Mouse (Mus musculus): ENCODE measurements around the gene Erv3. TPM values are rescaled to one million over a fixed set of nuclear protein-coding genes. Genes with fewer than 3 reads are reported as not detected.
"Not testable (repeated sequence)": the region's sequence is repeated elsewhere in the genome, so short reads cannot be mapped to it uniquely, and the experiment has no call there.

Erv3 gene
- polyA plus RNA-seq, 1 experiment from 2014 or later: not detected

- H3K27me3 ChIP-seq (ENCODE audit: control insufficient read depth, insufficient read depth, low read length): no peaks in the 10 kb centered on the region
- no peak overlapping the region for H3K4me2 ChIP-seq (ENCODE audit: low read depth)
- H3K27ac ChIP-seq (ENCODE audit: low read depth, low read length): no peak overlapping the region
- H3K9me3 ChIP-seq (ENCODE audit: control insufficient read depth, low read length): no peaks in the 10 kb centered on the region
- H3K9ac ChIP-seq (ENCODE audit: low read length): no peak overlapping the region
- H3K4me1 ChIP-seq (ENCODE audit: control insufficient read depth, insufficient read depth, low read length): no peaks in the 10 kb centered on the region
- ATAC-seq (ENCODE audit: insufficient read depth, low FRiP score, low TSS enrichment) (no peak), DNase-seq (ENCODE audit: low spot score) (no peak)
- H3K4me3 ChIP-seq (ENCODE audit: low read depth, low read length): no peak overlapping the region
- 49% methylated on average over 9 of the region's 9 CpGs for WGBS
- H3K36me3 ChIP-seq (ENCODE audit: control insufficient read depth, insufficient read depth, low read length): no peaks in the 10 kb centered on the region
These were observed 18.8 kb downstream of the Erv3 start for GRCm38 (mm10) chr2:131840611-131841320.

- H3K4me1 ChIP-seq (ENCODE audit: control insufficient read depth, insufficient read depth, low read length): no peaks in the 10 kb centered on the region
- 96% methylated on average over 1 of the region's 1 CpGs for WGBS
- no peaks in the 10 kb centered on the region for H3K36me3 ChIP-seq (ENCODE audit: control insufficient read depth, insufficient read depth, low read length)
- no peak overlapping the region for H3K27ac ChIP-seq (ENCODE audit: low read depth, low read length)
- no peaks in the 10 kb centered on the region for H3K9me3 ChIP-seq (ENCODE audit: control insufficient read depth, low read length)
- ATAC-seq (ENCODE audit: insufficient read depth, low FRiP score, low TSS enrichment): no peak
- DNase-seq (ENCODE audit: low spot score): no peak
- H3K27me3 ChIP-seq (ENCODE audit: control insufficient read depth, insufficient read depth, low read length): no peaks in the 10 kb centered on the region
- no peak overlapping the region for H3K4me3 ChIP-seq (ENCODE audit: low read depth, low read length)
- no peak overlapping the region for H3K9ac ChIP-seq (ENCODE audit: low read length)
- no peak overlapping the region for H3K4me2 ChIP-seq (ENCODE audit: low read depth)
These were observed 25.3 kb downstream of the Erv3 start for GRCm38 (mm10) chr2:131834296-131834695.

- H3K4me2 ChIP-seq (ENCODE audit: low read depth): no peak overlapping the region
- no peaks in the 10 kb centered on the region for H3K27me3 ChIP-seq (ENCODE audit: control insufficient read depth, insufficient read depth, low read length)
- no peak overlapping the region for H3K27ac ChIP-seq (ENCODE audit: low read depth, low read length)
- H3K4me1 ChIP-seq (ENCODE audit: control insufficient read depth, insufficient read depth, low read length): no peaks in the 10 kb centered on the region
- H3K9ac ChIP-seq (ENCODE audit: low read length): no peak overlapping the region
- ATAC-seq (ENCODE audit: insufficient read depth, low FRiP score, low TSS enrichment) (no peak), DNase-seq (ENCODE audit: low spot score) (no peak)
- H3K4me3 ChIP-seq (ENCODE audit: low read depth, low read length): no peak overlapping the region
- no peaks in the 10 kb centered on the region for H3K9me3 ChIP-seq (ENCODE audit: control insufficient read depth, low read length)
- WGBS: 29% methylated on average over 2 of the region's 2 CpGs
- no peaks in the 10 kb centered on the region for H3K36me3 ChIP-seq (ENCODE audit: control insufficient read depth, insufficient read depth, low read length)
These were observed 27.7 kb downstream of the Erv3 start for GRCm38 (mm10) chr2:131831861-131832260.

GRCm38 (mm10) chr2:131830945-131831344 is 28.6 kb downstream of the Erv3 start:
- not testable (repeated sequence) for ATAC-seq (ENCODE audit: insufficient read depth, low FRiP score, low TSS enrichment); H3K36me3 ChIP-seq (ENCODE audit: control insufficient read depth, insufficient read depth, low read length); H3K4me3 ChIP-seq (ENCODE audit: low read depth, low read length); H3K4me1 ChIP-seq (ENCODE audit: control insufficient read depth, insufficient read depth, low read length); DNase-seq (ENCODE audit: low spot score); H3K9ac ChIP-seq (ENCODE audit: low read length); H3K27ac ChIP-seq (ENCODE audit: low read depth, low read length); H3K9me3 ChIP-seq (ENCODE audit: control insufficient read depth, low read length); H3K27me3 ChIP-seq (ENCODE audit: control insufficient read depth, insufficient read depth, low read length); H3K4me2 ChIP-seq (ENCODE audit: low read depth)
- 91% methylated on average over 4 of the region's 4 CpGs for WGBS

GRCm38 (mm10) chr2:131827999-131828975 is 31.3 kb downstream of the Erv3 start:
- DNase-seq (ENCODE audit: low spot score) (peak; percentile 58), ATAC-seq (ENCODE audit: insufficient read depth, low FRiP score, low TSS enrichment) (no peak)
- Histone ChIP-seq H3K27ac (ENCODE audit: low read depth, low read length) (no peak overlapping the region), H3K4me3 (ENCODE audit: low read depth, low read length) (no peak overlapping the region), H3K4me2 (ENCODE audit: low read depth) (no peak overlapping the region), H3K36me3 (ENCODE audit: control insufficient read depth, insufficient read depth, low read length) (no peaks in the 10 kb centered on the region), H3K27me3 (ENCODE audit: control insufficient read depth, insufficient read depth, low read length) (no peaks in the 10 kb centered on the region), H3K4me1 (ENCODE audit: control insufficient read depth, insufficient read depth, low read length) (no peaks in the 10 kb centered on the region), H3K9ac (ENCODE audit: low read length) (no peak overlapping the region), H3K9me3 (ENCODE audit: control insufficient read depth, low read length) (no peaks in the 10 kb centered on the region)
- WGBS: 56% methylated on average over 18 of the region's 18 CpGs

- H3K36me3 ChIP-seq (ENCODE audit: control insufficient read depth, insufficient read depth, low read length): no peaks in the 10 kb centered on the region
- ATAC-seq (ENCODE audit: insufficient read depth, low FRiP score, low TSS enrichment): no peak
- H3K27me3 ChIP-seq (ENCODE audit: control insufficient read depth, insufficient read depth, low read length): no peaks in the 10 kb centered on the region
- 80% methylated on average over 4 of the region's 4 CpGs for WGBS
- H3K4me1 ChIP-seq (ENCODE audit: control insufficient read depth, insufficient read depth, low read length): no peaks in the 10 kb centered on the region
- H3K9ac ChIP-seq (ENCODE audit: low read length): no peak overlapping the region
- H3K27ac ChIP-seq (ENCODE audit: low read depth, low read length): no peak overlapping the region
- H3K4me3 ChIP-seq (ENCODE audit: low read depth, low read length): no peak overlapping the region
- no peaks in the 10 kb centered on the region for H3K9me3 ChIP-seq (ENCODE audit: control insufficient read depth, low read length)
- H3K4me2 ChIP-seq (ENCODE audit: low read depth): no peak overlapping the region
- no peak for DNase-seq (ENCODE audit: low spot score)
These were observed 32.4 kb downstream of the Erv3 start for GRCm38 (mm10) chr2:131827026-131827687.

- 57% methylated on average over 2 of the region's 2 CpGs for WGBS
- H3K9ac ChIP-seq (ENCODE audit: low read length): no peak overlapping the region
- no peaks in the 10 kb centered on the region for H3K9me3 ChIP-seq (ENCODE audit: control insufficient read depth, low read length)
- DNase-seq (ENCODE audit: low spot score) (no peak), ATAC-seq (ENCODE audit: insufficient read depth, low FRiP score, low TSS enrichment) (no peak)
- no peaks in the 10 kb centered on the region for H3K27me3 ChIP-seq (ENCODE audit: control insufficient read depth, insufficient read depth, low read length)
- H3K4me2 ChIP-seq (ENCODE audit: low read depth): no peak overlapping the region
- no peak overlapping the region for H3K4me3 ChIP-seq (ENCODE audit: low read depth, low read length)
- no peaks in the 10 kb centered on the region for H3K36me3 ChIP-seq (ENCODE audit: control insufficient read depth, insufficient read depth, low read length)
- no peak overlapping the region for H3K27ac ChIP-seq (ENCODE audit: low read depth, low read length)
- no peaks in the 10 kb centered on the region for H3K4me1 ChIP-seq (ENCODE audit: control insufficient read depth, insufficient read depth, low read length)
These were observed 34.0 kb downstream of the Erv3 start for GRCm38 (mm10) chr2:131825498-131825897.

GRCm38 (mm10) chr2:131823931-131824330 is 35.6 kb downstream of the Erv3 start:
- 64% methylated on average over 2 of the region's 2 CpGs for WGBS
- H3K27ac ChIP-seq (ENCODE audit: low read depth, low read length): no peak overlapping the region
- no peak overlapping the region for H3K4me2 ChIP-seq (ENCODE audit: low read depth)
- H3K4me1 ChIP-seq (ENCODE audit: control insufficient read depth, insufficient read depth, low read length): no peaks in the 10 kb centered on the region
- no peak overlapping the region for H3K9ac ChIP-seq (ENCODE audit: low read length)
- DNase-seq (ENCODE audit: low spot score) (no peak), ATAC-seq (ENCODE audit: insufficient read depth, low FRiP score, low TSS enrichment) (no peak)
- H3K27me3 ChIP-seq (ENCODE audit: control insufficient read depth, insufficient read depth, low read length): no peaks in the 10 kb centered on the region
- no peaks in the 10 kb centered on the region for H3K36me3 ChIP-seq (ENCODE audit: control insufficient read depth, insufficient read depth, low read length)
- H3K4me3 ChIP-seq (ENCODE audit: low read depth, low read length): no peak overlapping the region
- no peaks in the 10 kb centered on the region for H3K9me3 ChIP-seq (ENCODE audit: control insufficient read depth, low read length)
